Mouse (Mus musculus) intestine, postnatal 0 days (tissue): Measurements from ENCODE around the gene Cd320. TPM values are rescaled to one million over a fixed set of nuclear protein-coding genes. Genes with fewer than 3 reads are reported as not detected.
A peak's percentile ranks its signal among the peaks of the same experiment; 100 is the strongest.
"Not testable (repeated sequence)": the region's sequence is repeated elsewhere in the genome, so short reads cannot be mapped to it uniquely, and the experiment has no call there.

Experiments
- ATAC-seq: fragments of 200-750 bp; cut with Nextera tagmentation; 2 replicates; pipeline ENCODE4 v1.8.0; 2017; ENCODE audit warnings: mild to moderate bottlenecking, moderate TSS enrichment, moderate library complexity
- H3K27ac ChIP-seq: fragments of 300-500 bp; sonication (generic); 2 replicates; pipeline ENCODE4 v1.5.1; 2014; ENCODE audit warnings: mild to moderate bottlenecking, low read depth, low read length, moderate library complexity
- H3K27me3 ChIP-seq: fragments of 300-500 bp; sonication (generic); replicated peaks from 2 replicates; pipeline ENCODE4 v1.6.1; 2014; ENCODE audit warnings: low read length, mixed read lengths; ENCODE audit not compliant: control insufficient read depth, insufficient read depth
- H3K36me3 ChIP-seq: fragments of 300-500 bp; sonication (generic); 2 replicates; pipeline ENCODE4 v1.6.1; 2014; ENCODE audit warnings: mild to moderate bottlenecking, moderate library complexity; ENCODE audit not compliant: control insufficient read depth, insufficient read depth
- H3K4me1 ChIP-seq: fragments of 300-500 bp; sonication (generic); replicated peaks from 2 replicates; pipeline ENCODE4 v1.6.1; 2014; ENCODE audit warnings: antibody characterized with exemption, low read length, mixed read lengths; ENCODE audit not compliant: control insufficient read depth, insufficient read depth
- H3K4me2 ChIP-seq: fragments of 300-500 bp; sonication (generic); replicated peaks from 2 replicates; pipeline ENCODE4 v1.6.1; 2014; ENCODE audit warnings: low read depth, mild to moderate bottlenecking, moderate library complexity
- H3K4me3 ChIP-seq: fragments of 300-500 bp; sonication (generic); 2 replicates; pipeline ENCODE4 v1.5.1; 2014; ENCODE audit warnings: low read depth, low read length
- H3K9ac ChIP-seq: fragments of 300-500 bp; sonication (generic); 2 replicates; pipeline ENCODE4 v1.6.1; 2014; ENCODE audit warnings: mild to moderate bottlenecking, low read depth, low read length
- H3K9me3 ChIP-seq: fragments of 300-500 bp; sonication (generic); 2 replicates; pipeline ENCODE4 v1.6.1; 2016; ENCODE audit warnings: mixed run types; ENCODE audit not compliant: control insufficient read depth
- CTCF ChIP-seq: sonication (generic); IDR thresholded peaks from 2 replicates; pipeline ENCODE4 v1.5.1; 2016; ENCODE audit warnings: low read depth, mild to moderate bottlenecking, control low read depth, antibody characterized with exemption, moderate library complexity
- WGBS: fragments of 180-500 bp; shearing (Covaris S2); extraction: QIAGEN DNeasy Blood & Tissue Kit; methylation state at CpG from one replicate; pipeline ENCODE4 v1.1.7; 2014; 5-methylcytosine and 5-hydroxymethylcytosine counted together
- polyA plus RNA-seq: library from polyadenylated mRNA; unstranded; fragments of >200 nt; fragmentation: Nextera tagmentation; extraction: Ambion mirVana; gene quantifications from 2 replicates; pipeline ENCODE4 v1.2.1, GENCODE M21; 2015

Cd320 gene
- polyA plus RNA-seq, 1 experiment from 2014 or later: 16.8 TPM

DNA sequence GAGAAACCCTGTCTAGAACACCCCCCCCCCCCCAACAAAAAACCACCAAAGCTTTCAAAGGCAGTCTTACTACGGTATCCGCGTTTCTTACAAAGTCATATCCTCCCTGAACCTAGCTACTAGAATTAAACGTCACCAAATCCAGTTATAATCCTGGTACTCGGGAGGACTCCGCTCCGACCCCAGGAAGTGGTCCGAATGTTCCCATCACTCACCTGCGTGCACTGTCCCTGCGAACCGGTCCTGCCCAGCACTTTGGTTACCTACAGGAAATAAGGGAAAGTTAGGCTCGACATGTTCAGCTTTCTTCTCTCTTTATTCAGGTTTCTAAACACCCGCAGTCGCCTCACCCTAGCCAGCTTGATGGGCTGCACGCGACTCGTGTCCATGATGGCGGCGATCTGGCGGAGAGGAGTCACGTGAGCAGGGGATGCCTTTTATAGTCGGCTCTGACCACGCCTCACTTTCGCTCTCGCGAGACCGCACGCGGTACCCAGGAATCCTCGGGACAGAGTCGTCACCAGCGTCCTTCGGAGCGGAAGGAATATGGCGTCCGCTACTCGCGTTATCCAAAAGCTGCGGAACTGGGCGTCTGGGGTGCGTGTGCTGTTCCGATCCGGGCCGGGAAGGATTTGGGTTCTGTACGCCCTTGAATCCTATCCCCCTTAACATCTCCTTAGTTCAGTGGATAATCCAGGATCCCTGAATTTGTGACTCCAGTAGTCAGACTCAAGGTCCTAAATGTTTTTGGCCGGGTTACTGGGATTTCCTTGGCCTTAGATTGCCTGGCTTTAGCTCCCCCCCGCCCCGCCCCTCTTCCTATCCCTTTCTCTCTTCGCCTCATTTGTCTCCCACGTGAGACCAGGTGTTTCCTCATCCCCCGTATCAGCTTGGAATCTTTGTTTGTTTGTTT lies 18.6 kb upstream of the Cd320 start, which contains the start of the genes Rps28 and Ndufa7:
Gene Rps28 (minus strand): TSS at position 479 of the 913 bp plus-strand sequence.
Gene Ndufa7 (plus strand): TSS at position 489 of the 913 bp plus-strand sequence.
- no peaks in the 10 kb centered on the region for H3K27me3 ChIP-seq
- H3K4me2 ChIP-seq: peak within 1 kb of the TSS; percentile 74
- peak within 1 kb of the TSS; percentile 86 for H3K9ac ChIP-seq
- peak; percentile 89 for ATAC-seq
- H3K36me3 ChIP-seq: peaks cover 50% of the 10 kb centered on the region
- no peaks in the 10 kb centered on the region for H3K9me3 ChIP-seq
- H3K27ac ChIP-seq: peak within 1 kb of the TSS; percentile 87
- no peak for TF ChIP-seq CTCF
- H3K4me3 ChIP-seq: peak within 1 kb of the TSS; percentile 78
- H3K4me1 ChIP-seq: 0 out of 2 replicates have a peak, but pooled peaks cover 8% of the 10 kb centered on the region
- WGBS: under 1% methylated on average over 51 of the region's 51 CpGs

DNA sequence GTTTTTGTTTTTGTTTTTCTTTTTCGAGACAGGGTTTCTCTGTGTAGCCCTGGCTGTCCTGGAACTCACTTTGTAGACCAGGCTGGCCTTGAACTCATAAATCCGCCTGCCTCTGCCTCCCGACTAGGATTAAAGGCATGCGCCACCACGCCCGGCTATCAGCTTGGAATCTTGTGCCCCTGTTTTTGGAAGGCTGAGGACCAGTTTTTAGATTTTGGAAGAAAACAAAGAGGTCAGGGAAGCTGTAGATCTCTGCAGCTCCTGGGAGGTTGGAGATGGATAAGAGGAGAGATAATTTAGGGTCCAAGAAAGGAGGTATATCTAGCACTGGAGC lies 17.9 kb upstream of the Cd320 start:
- peak overlapping the region; percentile 78 for H3K4me3 ChIP-seq
- peak overlapping the region; percentile 87; the same call in 1 of the 2 replicates for H3K27ac ChIP-seq
- H3K36me3 ChIP-seq: peaks cover 50% of the 10 kb centered on the region
- H3K4me2 ChIP-seq: peak overlapping the region; percentile 74
- not testable (repeated sequence) for H3K27me3 ChIP-seq, ATAC-seq, H3K4me1 ChIP-seq, H3K9me3 ChIP-seq
- peak overlapping the region; percentile 86 for H3K9ac ChIP-seq
- 3% methylated on average over 6 of the region's 6 CpGs for WGBS

DNA sequence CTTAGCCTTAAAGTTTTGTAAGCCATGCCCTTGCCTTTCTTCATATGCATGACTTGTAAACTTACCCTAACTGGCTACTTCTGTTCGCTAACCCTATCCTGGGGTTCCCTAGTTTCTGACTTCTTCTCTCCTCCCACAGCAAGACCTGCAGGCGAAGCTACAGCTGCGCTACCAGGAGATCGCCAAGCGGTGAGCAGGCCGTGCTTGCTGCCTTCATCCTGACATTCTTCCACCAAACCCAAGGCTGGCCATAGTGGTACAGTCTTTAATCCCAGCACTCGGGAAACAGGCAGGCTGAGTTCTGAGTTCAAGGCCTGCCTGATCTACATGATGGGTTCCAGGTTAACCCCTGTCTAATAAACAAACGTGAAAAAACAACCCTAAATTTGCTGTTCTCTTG lies 17.4 kb upstream of the Cd320 start:
- WGBS: 73% methylated on average over 8 of the region's 8 CpGs
- Histone ChIP-seq H3K4me3 (0 out of 2 replicates have a peak overlapping the region, but pooled peaks have one; percentile 78), H3K36me3 (peaks cover 50% of the 10 kb centered on the region), H3K9ac (peak overlapping the region; percentile 86; the same call in 1 of the 2 replicates), H3K4me2 (peak overlapping the region; percentile 74), H3K27ac (no peak overlapping the region), H3K9me3 (no peaks in the 10 kb centered on the region), H3K27me3 (no peaks in the 10 kb centered on the region), H3K4me1 (0 out of 2 replicates have a peak, but pooled peaks cover 8% of the 10 kb centered on the region)
- no peak for TF ChIP-seq CTCF
- ATAC-seq: no peak

DNA sequence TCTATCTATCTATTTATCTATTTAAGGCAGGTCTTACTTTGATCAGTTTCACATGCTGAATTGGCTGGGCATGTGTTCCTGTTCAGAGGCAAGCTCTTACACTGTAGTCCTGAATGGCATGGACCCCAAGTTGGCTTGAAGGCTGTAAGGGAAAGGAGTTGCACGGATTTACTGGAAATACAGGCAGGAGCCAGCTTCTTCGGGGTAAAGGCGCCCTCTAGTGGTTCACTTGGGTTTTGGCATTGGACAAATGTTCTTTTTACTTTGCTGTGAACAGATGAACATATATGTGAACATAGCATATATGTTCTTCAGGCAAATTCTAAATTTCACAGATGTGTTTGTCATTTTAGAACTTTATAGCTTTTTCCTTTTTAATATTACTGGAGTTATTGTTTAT lies 16.0 kb upstream of the Cd320 start:
- no peak for ATAC-seq
- Histone ChIP-seq H3K27me3 (no peaks in the 10 kb centered on the region), H3K4me2 (no peak overlapping the region), H3K36me3 (peaks cover 50% of the 10 kb centered on the region), H3K27ac (no peak overlapping the region), H3K9me3 (no peaks in the 10 kb centered on the region), H3K9ac (no peak overlapping the region), H3K4me3 (no peak overlapping the region), H3K4me1 (0 out of 2 replicates have a peak, but pooled peaks cover 8% of the 10 kb centered on the region)
- WGBS: 0% methylated on average over 3 of the region's 3 CpGs
- TF ChIP-seq CTCF: peak; percentile 94

DNA sequence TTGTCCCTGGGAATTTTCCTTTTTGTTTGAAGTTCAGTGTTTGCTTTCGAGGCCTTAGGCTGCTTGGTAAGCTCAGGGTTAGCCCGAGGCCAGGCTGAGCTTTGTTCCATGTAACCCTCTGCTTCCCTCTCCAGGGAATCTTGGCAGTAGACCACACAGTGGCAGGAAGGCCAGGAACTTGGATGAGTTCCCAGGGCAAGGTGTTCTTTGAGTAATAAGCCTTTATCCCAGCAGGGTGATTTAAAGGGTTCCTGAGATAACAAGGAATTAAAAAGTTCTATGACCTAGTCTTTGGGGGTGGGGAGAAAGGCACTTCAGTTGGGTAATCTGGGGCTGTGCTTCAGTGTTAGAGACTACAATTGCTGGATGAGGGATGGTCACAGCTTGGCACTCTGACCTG lies 14.0 kb upstream of the Cd320 start:
- H3K27ac ChIP-seq: no peak overlapping the region
- ATAC-seq: peak; percentile 62

DNA sequence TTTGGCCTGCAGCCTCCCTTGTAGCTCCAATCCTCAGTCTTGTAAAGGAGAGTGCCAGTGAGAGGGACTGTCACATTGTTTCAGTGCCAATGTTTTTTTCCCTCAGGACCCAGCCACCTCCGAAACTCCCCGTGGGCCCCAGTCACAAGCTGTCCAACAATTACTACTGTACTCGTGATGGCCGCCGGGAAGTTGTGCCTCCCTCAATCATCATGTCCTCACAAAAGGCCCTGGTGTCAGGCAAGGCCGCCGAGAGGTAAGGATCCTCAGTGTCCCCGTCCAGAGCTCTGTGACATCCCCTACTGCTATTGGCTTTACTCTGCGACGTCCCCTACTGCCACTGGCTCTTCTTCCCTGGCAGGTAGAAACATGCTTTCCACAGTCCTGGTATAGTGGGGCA lies 13.3 kb upstream of the Cd320 start:
- H3K36me3 ChIP-seq: peaks cover 58% of the 10 kb centered on the region
- WGBS: 89% methylated on average over 10 of the region's 10 CpGs
- H3K4me2 ChIP-seq: no peak overlapping the region
- no peak overlapping the region; the same call in 1 of the 2 replicates for H3K27ac ChIP-seq
- H3K27me3 ChIP-seq: no peaks in the 10 kb centered on the region
- no peak for TF ChIP-seq CTCF
- no peak overlapping the region for H3K4me3 ChIP-seq
- 0 out of 2 replicates have a peak, but pooled peaks cover 8% of the 10 kb centered on the region for H3K4me1 ChIP-seq
- no peaks in the 10 kb centered on the region for H3K9me3 ChIP-seq
- no peak for ATAC-seq
- H3K9ac ChIP-seq: no peak overlapping the region

More for the DNA sequence above, 14.0 kb upstream of the Cd320 start:
- no peaks in the 10 kb centered on the region for H3K9me3 ChIP-seq
- H3K4me1 ChIP-seq: 0 out of 2 replicates have a peak, but pooled peaks cover 8% of the 10 kb centered on the region
- peaks cover 52% of the 10 kb centered on the region for H3K36me3 ChIP-seq
- H3K4me2 ChIP-seq: no peak overlapping the region
- no peak overlapping the region for H3K9ac ChIP-seq
- WGBS: 20% methylated on average over 2 of the region's 2 CpGs
- H3K27me3 ChIP-seq: no peaks in the 10 kb centered on the region
- peak; percentile 16; the same call in 1 of the 2 replicates for TF ChIP-seq CTCF
- H3K4me3 ChIP-seq: no peak overlapping the region
